Comparison of ENCODE assay signal across 8 mouse cellular contexts in the genomic region with DNA sequence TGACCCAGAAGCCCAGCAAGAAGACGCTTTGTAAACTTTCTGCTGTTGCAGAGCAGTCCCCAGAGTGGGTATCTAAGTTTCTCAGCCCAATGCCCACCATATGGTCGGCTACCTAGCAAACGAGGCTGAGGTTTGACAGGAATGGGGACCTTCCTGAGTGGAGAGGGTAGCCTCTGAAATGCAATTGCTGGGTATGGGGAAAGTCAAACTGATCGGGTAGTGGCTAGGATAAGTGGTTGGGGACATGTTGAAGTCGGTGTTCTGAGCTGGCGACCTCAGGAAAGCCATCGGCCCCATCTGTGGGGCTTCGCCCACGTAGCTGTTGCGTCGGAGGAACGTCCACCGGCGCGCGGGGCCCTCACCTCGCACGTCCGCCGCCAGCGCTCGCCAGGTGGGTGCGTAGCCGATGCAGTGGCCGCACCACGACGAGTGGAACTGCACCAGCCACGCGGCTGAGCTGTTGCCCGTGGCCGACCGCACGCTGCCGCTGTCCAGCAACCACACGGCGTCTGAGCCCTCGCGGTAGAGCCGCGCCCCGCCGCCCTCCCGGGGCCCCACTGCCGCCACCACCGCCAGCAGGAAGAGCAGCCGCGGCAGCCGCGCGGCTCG. TPM values are rescaled to one million over a fixed set of nuclear protein-coding genes. Genes with fewer than 3 reads are reported as not detected.
DNase-seq lines count a peak whose midpoint lies in the region; ATAC-seq and TF ChIP-seq lines count a peak whose summit lies in the region.

No protein-coding gene starts in this region.

- peaks cover 21% of the 10 kb centered on the region for H3K79me2 ChIP-seq in C2C12 (ENCODE audit: control insufficient read depth, insufficient read depth)

- H3K4me2 ChIP-seq in embryonic facial prominence, embryonic 11.5 days (ENCODE audit: low read depth, low read length) = peak overlapping the region; percentile 88
- H3K4me2 ChIP-seq in midbrain, embryonic 12.5 days (replicated peaks) = peak overlapping the region; percentile 85

- H3K4me1 ChIP-seq in heart, embryonic 10.5 days = peaks cover 43% of the 10 kb centered on the region
- H3K4me1 ChIP-seq in embryonic facial prominence, embryonic 11.5 days (ENCODE audit: control insufficient read depth, insufficient read depth, low read length) = no peaks in the 10 kb centered on the region; the same call in 1 of the 2 replicates
- peaks cover 18% of the 10 kb centered on the region for H3K4me1 ChIP-seq in midbrain, embryonic 12.5 days

- no peaks in the 10 kb centered on the region for H3K9me3 ChIP-seq in heart, embryonic 10.5 days
- H3K9me3 ChIP-seq in embryonic facial prominence, embryonic 11.5 days (replicated peaks; ENCODE audit: control insufficient read depth, low read length) = no peaks in the 10 kb centered on the region
- H3K9me3 ChIP-seq in midbrain, embryonic 12.5 days = no peaks in the 10 kb centered on the region

- TF ChIP-seq CTCF in C2C12 (IDR thresholded peaks at IDR 0.05; ENCODE audit: control insufficient read depth, insufficient read depth, insufficient read length) = no peak

- peaks cover 4% of the 10 kb centered on the region for H3K79me3 ChIP-seq in C2C12 (ENCODE audit: low read depth)

- ATAC-seq in embryonic facial prominence, embryonic 11.5 days (replicated peaks; ENCODE audit: insufficient number of reproducible peaks, low FRiP score, low TSS enrichment, low read depth) = no peak; the same call in 1 of the 2 replicates
- peak; percentile 72; the same call in 1 of the 2 replicates for ATAC-seq in midbrain, embryonic 12.5 days (ENCODE audit: low FRiP score, low read depth)

- peak overlapping the region; percentile 91 for H3K27ac ChIP-seq in heart, embryonic 10.5 days
- peak overlapping the region; percentile 35; the same call in 1 of the 2 replicates for H3K27ac ChIP-seq in embryonic facial prominence, embryonic 11.5 days (replicated peaks; ENCODE audit: low read depth, low read length)
- H3K27ac ChIP-seq in midbrain, embryonic 12.5 days (replicated peaks) = peak overlapping the region; percentile 65

- H3K4me3 ChIP-seq in heart, embryonic 10.5 days = peak overlapping the region; percentile 94
- H3K4me3 ChIP-seq in C2C12 (ENCODE audit: insufficient read depth, poor library complexity, severe bottlenecking) = peak overlapping the region; percentile 92
- peak overlapping the region; percentile 87 for H3K4me3 ChIP-seq in embryonic facial prominence, embryonic 11.5 days (ENCODE audit: low read depth, low read length)
- H3K4me3 ChIP-seq in midbrain, embryonic 12.5 days = peak overlapping the region; percentile 93

- whole genome bisulfite sequencing in heart, embryonic 10.5 days = under 1% methylated on average over 51 of the region's 51 CpGs
- under 1% methylated on average over 51 of the region's 51 CpGs for WGBS in embryonic facial prominence, embryonic 11.5 days
- under 1% methylated on average over 51 of the region's 51 CpGs for WGBS in midbrain, embryonic 12.5 days

- no peaks in the 10 kb centered on the region for H3K36me3 ChIP-seq in heart, embryonic 10.5 days
- peaks cover 3% of the 10 kb centered on the region for H3K36me3 ChIP-seq in C2C12 (ENCODE audit: control insufficient read depth, insufficient read depth)
- H3K36me3 ChIP-seq in embryonic facial prominence, embryonic 11.5 days (replicated peaks; ENCODE audit: control insufficient read depth, insufficient read depth, low read depth, low read length) = no peaks in the 10 kb centered on the region
- no peaks in the 10 kb centered on the region for H3K36me3 ChIP-seq in midbrain, embryonic 12.5 days

- no peak for DNase-seq in heart, embryonic 10.5 days (ENCODE audit: low spot score)
- no peak for DNase-seq in heart, postnatal 4 days
- DNase-seq in embryonic facial prominence, embryonic 11.5 days (ENCODE audit: low spot score) = no peak
- peak; percentile 3 for DNase-seq in hindlimb bud, embryonic 11.5 days (ENCODE audit: extremely low spot score, low read depth, low spot score)
- DNase-seq in urinary bladder, postnatal 10 days (ENCODE audit: low spot score) = no peak
- DNase-seq in T-cell, adult 2 months (ENCODE audit: low spot score) = no peak

- H3ac ChIP-seq in C2C12 (ENCODE audit: control insufficient read depth, insufficient read length, low read depth) = peak overlapping the region; percentile 93

- H3K9ac ChIP-seq in embryonic facial prominence, embryonic 11.5 days (replicated peaks; ENCODE audit: low read length) = peak overlapping the region; percentile 87
- peak overlapping the region; percentile 91 for H3K9ac ChIP-seq in midbrain, embryonic 12.5 days (replicated peaks)

- no peaks in the 10 kb centered on the region for H3K27me3 ChIP-seq in heart, embryonic 10.5 days (ENCODE audit: insufficient read depth, poor library complexity, severe bottlenecking)
- H3K27me3 ChIP-seq in C2C12 (ENCODE audit: control insufficient read depth, insufficient read depth, insufficient read length) = peaks cover 15% of the 10 kb centered on the region
- no peaks in the 10 kb centered on the region for H3K27me3 ChIP-seq in embryonic facial prominence, embryonic 11.5 days (ENCODE audit: control insufficient read depth, insufficient read depth, low read length)
- peaks cover 5% of the 10 kb centered on the region; the same call in 1 of the 2 replicates for H3K27me3 ChIP-seq in midbrain, embryonic 12.5 days

TF ChIP-seq in C2C12, 6 proteins besides CTCF, POLR2A, EP300 and RAD21:
- TF ChIP-seq MYOG (IDR thresholded peaks at IDR 0.05; ENCODE audit: control insufficient read depth, extremely low read depth, insufficient read length) (no peak), USF1 (IDR thresholded peaks at IDR 0.05; ENCODE audit: low read depth) (no peak), CEBPB (IDR thresholded peaks at IDR 0.05; ENCODE audit: low read depth) (no peak), MAX (IDR thresholded peaks at IDR 0.05) (no peak), FOSL1 (IDR thresholded peaks at IDR 0.05; ENCODE audit: insufficient read depth, low read length, poor library complexity, severe bottlenecking) (no peak), MYOD1 (IDR thresholded peaks at IDR 0.05; ENCODE audit: control insufficient read depth, insufficient read length, low read depth) (no peak)

RNA-seq across cellular contexts. Expression of a gene that starts 0.5 kb away (rescaled TPM):
- 16.5 and 18.8 TPM in 2 replicates for polyA plus RNA-seq in heart, embryonic 10.5 days (2016; fragmentation: Nextera tagmentation; extraction: Ambion mirVana)
- 10 to 100 TPM; 11.2 to 12.1 TPM for total RNA-seq in heart, postnatal 4 days (2021)
- polyA plus RNA-seq in C2C12 (2012; fragmentation: generic; extraction: Trizol) = 15.2 TPM
- polyA plus RNA-seq in embryonic facial prominence, embryonic 11.5 days (2014; fragmentation: Nextera tagmentation; extraction: Ambion mirVana) = 11.3 and 12.1 TPM in 2 replicates
- 21.2 and 22.2 TPM in 2 replicates for polyA plus RNA-seq in midbrain, embryonic 12.5 days (2016; fragmentation: Nextera tagmentation; extraction: Ambion mirVana)

RNA-seq across cellular contexts. Expression of a gene that starts 28.7 kb away (rescaled TPM):
- 0.09 and 0.48 TPM in 2 replicates for polyA plus RNA-seq in heart, embryonic 10.5 days (2016; fragmentation: Nextera tagmentation; extraction: Ambion mirVana)
- not detected for total RNA-seq in heart, postnatal 4 days (2021)
- polyA plus RNA-seq in C2C12 (2012; fragmentation: generic; extraction: Trizol) = not detected
- polyA plus RNA-seq in embryonic facial prominence, embryonic 11.5 days (2014; fragmentation: Nextera tagmentation; extraction: Ambion mirVana) = 1.3 and 3.3 TPM in 2 replicates
- 0.10 and 0.13 TPM in 2 replicates for polyA plus RNA-seq in midbrain, embryonic 12.5 days (2016; fragmentation: Nextera tagmentation; extraction: Ambion mirVana)

RNA-seq across cellular contexts. Expression of a gene that starts 57.6 kb away (rescaled TPM):
- 0.02 TPM in 1 of 2 replicates, not detected in the other for polyA plus RNA-seq in heart, embryonic 10.5 days (2016; fragmentation: Nextera tagmentation; extraction: Ambion mirVana)
- under 1 TPM; 0.81 to 0.92 TPM for total RNA-seq in heart, postnatal 4 days (2021)
- not detected for polyA plus RNA-seq in C2C12 (2012; fragmentation: generic; extraction: Trizol)
- polyA plus RNA-seq in embryonic facial prominence, embryonic 11.5 days (2014; fragmentation: Nextera tagmentation; extraction: Ambion mirVana) = 0.13 TPM in 1 of 2 replicates, not detected in the other
- 0.08 and 0.12 TPM in 2 replicates for polyA plus RNA-seq in midbrain, embryonic 12.5 days (2016; fragmentation: Nextera tagmentation; extraction: Ambion mirVana)

Comparison
In these comparisons a context has a peak if more than half of its experiments do, and no peak if none do; other contexts are left out.
1. H3K27ac ChIP-seq: peak in every context shown above with its lines; median percentile 91 in heart, embryonic 10.5 days; 65 in midbrain, embryonic 12.5 days; 35 in embryonic facial prominence, embryonic 11.5 days.